13 mouse cellular contexts compared by ENCODE assay signal in the genomic region with DNA sequence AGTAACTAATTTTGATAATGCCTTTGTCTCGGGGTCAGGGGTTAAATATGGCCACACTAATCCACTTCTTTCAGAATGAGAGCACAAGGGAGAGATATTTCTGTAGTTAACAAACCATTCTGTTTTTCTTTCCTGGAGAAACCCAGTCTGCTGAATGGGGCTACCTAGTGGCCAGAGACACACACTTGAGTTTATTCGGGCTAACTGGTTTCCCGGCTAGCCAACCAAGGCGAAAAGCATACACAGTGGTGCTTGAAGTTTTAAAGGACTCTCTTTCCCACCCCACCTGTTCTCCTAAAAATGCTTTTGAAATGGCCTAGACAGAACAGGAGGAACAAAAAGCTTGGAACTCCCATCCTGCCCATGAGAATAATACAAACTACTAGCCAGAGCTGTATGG.
DNase-seq lines count a peak whose midpoint lies in the region; ATAC-seq and TF ChIP-seq lines count a peak whose summit lies in the region.
"Had no signal": no experiment of that assay in that cellular context is flagged by ENCODE, and none has a peak within 500 bp of the region (broad histone marks: within the 10 kb centered on the region; RNA-seq: fewer than 3 reads in every experiment).

No protein-coding gene starts in this region.

- TF ChIP-seq POLR2A in kidney, adult 2 months (IDR thresholded peaks at IDR 0.05; ENCODE audit: low read depth, low read length) = no peak

- ATAC-seq in midbrain, embryonic 16.5 days = no peak
- no peak for ATAC-seq in stomach, embryonic 16.5 days (ENCODE audit: insufficient read depth, low FRiP score)
- ATAC-seq: CD4-positive, CD25-positive, alpha-beta regulatory T cell, adult 4 months had no signal

- no peaks in the 10 kb centered on the region for H3K36me3 ChIP-seq in heart, embryonic 10.5 days
- H3K36me3 ChIP-seq in midbrain, embryonic 10.5 days = peaks cover 7% of the 10 kb centered on the region; the same call in 1 of the 2 replicates
- no peaks in the 10 kb centered on the region for H3K36me3 ChIP-seq in midbrain, embryonic 16.5 days (ENCODE audit: control insufficient read depth, insufficient read depth, low read length)
- H3K36me3 ChIP-seq in stomach, embryonic 16.5 days (ENCODE audit: control insufficient read depth, insufficient read depth, low read length) = no peaks in the 10 kb centered on the region
- no peaks in the 10 kb centered on the region for H3K36me3 ChIP-seq in kidney, adult 2 months (ENCODE audit: control insufficient read depth, insufficient read depth, low read length)

- no peak for DNase-seq in heart, embryonic 10.5 days (ENCODE audit: low spot score)
- no peak for DNase-seq in heart, adult 9 months (ENCODE audit: low spot score in 2 of 2)
- DNase-seq in midbrain, embryonic 10.5 days (ENCODE audit: low spot score) = no peak
- DNase-seq in adipocyte (ENCODE audit: low spot score) = peak; percentile 81
- no peak for DNase-seq in gastrocnemius, postnatal 4 days (ENCODE audit: low spot score in 2 of 2)
- no peak for DNase-seq in kidney, adult 2 months
- DNase-seq: cerebellum, postnatal 14 days; gastrocnemius, postnatal 10 days had no signal

- 0 out of 2 replicates have a peak, but pooled peaks cover 6% of the 10 kb centered on the region for H3K27me3 ChIP-seq in heart, embryonic 10.5 days (ENCODE audit: insufficient read depth, poor library complexity, severe bottlenecking)
- peaks cover 4% of the 10 kb centered on the region; the same call in 1 of the 2 replicates for H3K27me3 ChIP-seq in midbrain, embryonic 10.5 days (ENCODE audit: low read depth, poor library complexity, severe bottlenecking)
- no peaks in the 10 kb centered on the region for H3K27me3 ChIP-seq in midbrain, embryonic 16.5 days (ENCODE audit: control insufficient read depth, insufficient read depth, low read depth, low read length)
- no peaks in the 10 kb centered on the region; the same call in 1 of the 2 replicates for H3K27me3 ChIP-seq in stomach, embryonic 16.5 days (ENCODE audit: control insufficient read depth, insufficient read depth, low read length)
- no peaks in the 10 kb centered on the region for H3K27me3 ChIP-seq in kidney, adult 2 months (replicated peaks; ENCODE audit: control insufficient read depth, insufficient read depth, low read length)

- no peak overlapping the region for H3K4me2 ChIP-seq in midbrain, embryonic 16.5 days (ENCODE audit: low read length)
- H3K4me2 ChIP-seq in stomach, embryonic 16.5 days (ENCODE audit: low read depth, low read length) = no peak overlapping the region

- no peak for TF ChIP-seq CTCF in kidney, adult 2 months (conservative IDR thresholded peaks at IDR 0.05; ENCODE audit: insufficient read depth, insufficient read length, low read depth, low read length)

- H3K27ac ChIP-seq in heart, embryonic 10.5 days = peak overlapping the region; percentile 77
- H3K27ac ChIP-seq in midbrain, embryonic 10.5 days (replicated peaks) = peak overlapping the region; percentile 93
- no peak overlapping the region for H3K27ac ChIP-seq in midbrain, embryonic 16.5 days (ENCODE audit: low read length)
- H3K27ac ChIP-seq in stomach, embryonic 16.5 days (ENCODE audit: low read length) = peak overlapping the region; percentile 50; the same call in 1 of the 2 replicates
- H3K27ac ChIP-seq in kidney, adult 2 months (ENCODE audit: insufficient read depth, low read depth, low read length) = no peak overlapping the region
- H3K27ac ChIP-seq: kidney, postnatal 0 days had no signal

- no peak overlapping the region for H3K4me3 ChIP-seq in heart, embryonic 10.5 days
- peak overlapping the region; percentile 28; the same call in 1 of the 2 replicates for H3K4me3 ChIP-seq in midbrain, embryonic 10.5 days
- H3K4me3 ChIP-seq in midbrain, embryonic 16.5 days (ENCODE audit: low read depth, low read length) = no peak overlapping the region
- H3K4me3 ChIP-seq in stomach, embryonic 16.5 days (replicated peaks; ENCODE audit: low read length) = no peak overlapping the region
- H3K4me3 ChIP-seq in kidney, adult 2 months (ENCODE audit: insufficient read depth, low read depth, low read length) = no peak overlapping the region
- H3K4me3 ChIP-seq: erythroblast, embryonic 14.5 days had no signal

- WGBS in heart, embryonic 10.5 days = 69% methylated on average over 4 of the region's 4 CpGs
- 29% methylated on average over 4 of the region's 4 CpGs for WGBS in midbrain, embryonic 10.5 days
- 26% methylated on average over 4 of the region's 4 CpGs for WGBS in midbrain, embryonic 16.5 days
- 67% methylated on average over 4 of the region's 4 CpGs for WGBS in stomach, embryonic 16.5 days
- WGBS in kidney, adult 2 months = 89% methylated on average over 4 of the region's 4 CpGs

- no peak overlapping the region for H3K9ac ChIP-seq in midbrain, embryonic 16.5 days (ENCODE audit: low read depth, low read length)
- H3K9ac ChIP-seq in stomach, embryonic 16.5 days (ENCODE audit: low read length) = no peak overlapping the region

- H3K4me1 ChIP-seq in heart, embryonic 10.5 days = peaks cover 49% of the 10 kb centered on the region
- H3K4me1 ChIP-seq in midbrain, embryonic 10.5 days = peaks cover 92% of the 10 kb centered on the region
- peaks cover 5% of the 10 kb centered on the region; the same call in 1 of the 2 replicates for H3K4me1 ChIP-seq in midbrain, embryonic 16.5 days (ENCODE audit: control insufficient read depth, insufficient read depth, low read length)
- H3K4me1 ChIP-seq in stomach, embryonic 16.5 days (ENCODE audit: control insufficient read depth, insufficient read depth, low read length) = 0 out of 2 replicates have a peak, but pooled peaks cover 8% of the 10 kb centered on the region
- H3K4me1 ChIP-seq in kidney, adult 2 months (ENCODE audit: control insufficient read depth, insufficient read depth, low read length) = peaks cover 10% of the 10 kb centered on the region

- no peaks in the 10 kb centered on the region for H3K9me3 ChIP-seq in heart, embryonic 10.5 days
- H3K9me3 ChIP-seq in midbrain, embryonic 10.5 days (replicated peaks) = no peaks in the 10 kb centered on the region
- no peaks in the 10 kb centered on the region for H3K9me3 ChIP-seq in midbrain, embryonic 16.5 days (replicated peaks; ENCODE audit: control insufficient read depth, low read length, poor library complexity, severe bottlenecking)
- H3K9me3 ChIP-seq in stomach, embryonic 16.5 days (replicated peaks; ENCODE audit: control insufficient read depth, low read length) = no peaks in the 10 kb centered on the region

Comparison
In these comparisons a context has a peak if more than half of its experiments do, and no peak if none do; other contexts are left out.
1. H3K27ac ChIP-seq: peak in heart, embryonic 10.5 days (single experiment), midbrain, embryonic 10.5 days (single experiment) and stomach, embryonic 16.5 days (single experiment); none in midbrain, embryonic 16.5 days (single experiment) and kidney, adult 2 months (single experiment).